Mouse (Mus musculus): Measurements from ENCODE around the gene Chp2. TPM values are rescaled to one million over a fixed set of nuclear protein-coding genes. Genes with fewer than 3 reads are reported as not detected.
"Not testable (repeated sequence)": the region's sequence is repeated elsewhere in the genome, so short reads cannot be mapped to it uniquely, and the experiment has no call there.

The Chp2 gene
- polyA plus RNA-seq, 1 experiment from 2014 or later, result 1.8 TPM

GRCm38 (mm10) chr7:122206121-122206520 lies 13.2 kb upstream of the Chp2 start:
- Histone ChIP-seq H3K27ac (no peak overlapping the region), H3K36me3 (no peaks in the 10 kb centered on the region), H3K4me1 (no peaks in the 10 kb centered on the region), H3K9ac (no peak overlapping the region), H3K27me3 (replicated peaks) (no peaks in the 10 kb centered on the region), H3K9me3 (no peaks in the 10 kb centered on the region), H3K4me2 (no peak overlapping the region), H3K4me3 (replicated peaks) (no peak overlapping the region)
- 72% methylated on average over 2 of the region's 2 CpGs for WGBS
- no peak for ATAC-seq (ENCODE audit: insufficient read depth, low FRiP score, low read depth)

- H3K9ac ChIP-seq, result no peak overlapping the region
- no peak overlapping the region for H3K4me2 ChIP-seq
- H3K27ac ChIP-seq, result no peak overlapping the region
- no peaks in the 10 kb centered on the region for H3K36me3 ChIP-seq
- 32% methylated on average over 7 of the region's 7 CpGs for WGBS
- no peak for ATAC-seq (ENCODE audit: insufficient read depth, low FRiP score, low read depth)
- no peaks in the 10 kb centered on the region for H3K9me3 ChIP-seq
- no peak overlapping the region for H3K4me3 ChIP-seq (replicated peaks)
- H3K4me1 ChIP-seq, result no peaks in the 10 kb centered on the region
- no peaks in the 10 kb centered on the region for H3K27me3 ChIP-seq (replicated peaks)
These were observed 10.8 kb upstream of the Chp2 start for GRCm38 (mm10) chr7:122208276-122209021.

- H3K9ac ChIP-seq, result no peak overlapping the region
- 62% methylated on average over 7 of the region's 7 CpGs for WGBS
- no peak overlapping the region for H3K27ac ChIP-seq
- no peaks in the 10 kb centered on the region for H3K4me1 ChIP-seq
- H3K36me3 ChIP-seq, result no peaks in the 10 kb centered on the region
- H3K4me2 ChIP-seq, result no peak overlapping the region
- H3K4me3 ChIP-seq (replicated peaks), result no peak overlapping the region
- H3K9me3 ChIP-seq, result no peaks in the 10 kb centered on the region
- H3K27me3 ChIP-seq (replicated peaks), result no peaks in the 10 kb centered on the region
- ATAC-seq (ENCODE audit: insufficient read depth, low FRiP score, low read depth), result no peak
These were observed 6.9 kb downstream of the Chp2 start for GRCm38 (mm10) chr7:122226020-122226742.

- Histone ChIP-seq H3K9me3 (no peaks in the 10 kb centered on the region), H3K36me3 (no peaks in the 10 kb centered on the region), H3K27ac (no peak overlapping the region), H3K4me2 (no peak overlapping the region), H3K9ac (no peak overlapping the region), H3K27me3 (replicated peaks) (no peaks in the 10 kb centered on the region), H3K4me1 (no peaks in the 10 kb centered on the region), H3K4me3 (replicated peaks) (no peak overlapping the region)
- no peak for ATAC-seq (ENCODE audit: insufficient read depth, low FRiP score, low read depth)
- WGBS, result 78% methylated on average over 4 of the region's 4 CpGs
These were observed 7.4 kb downstream of the Chp2 start for GRCm38 (mm10) chr7:122226744-122227143.

- no peaks in the 10 kb centered on the region for H3K27me3 ChIP-seq (replicated peaks)
- H3K4me2 ChIP-seq, result no peak overlapping the region
- 51% methylated on average over 3 of the region's 3 CpGs for WGBS
- H3K36me3 ChIP-seq, result no peaks in the 10 kb centered on the region
- H3K9me3 ChIP-seq, result no peaks in the 10 kb centered on the region
- H3K4me1 ChIP-seq, result no peaks in the 10 kb centered on the region
- no peak overlapping the region for H3K4me3 ChIP-seq (replicated peaks)
- ATAC-seq (ENCODE audit: insufficient read depth, low FRiP score, low read depth), result no peak
- H3K9ac ChIP-seq, result no peak overlapping the region
- H3K27ac ChIP-seq, result no peak overlapping the region
These were observed 10.0 kb downstream of the Chp2 start for GRCm38 (mm10) chr7:122229306-122229705.

- H3K27ac ChIP-seq, result no peak overlapping the region
- no peaks in the 10 kb centered on the region for H3K27me3 ChIP-seq (replicated peaks)
- H3K9ac ChIP-seq, result no peak overlapping the region
- H3K4me2 ChIP-seq, result no peak overlapping the region
- WGBS, result 76% methylated on average over 4 of the region's 4 CpGs
- ATAC-seq (ENCODE audit: insufficient read depth, low FRiP score, low read depth), result no peak
- H3K4me3 ChIP-seq (replicated peaks), result no peak overlapping the region
- no peaks in the 10 kb centered on the region for H3K9me3 ChIP-seq
- H3K4me1 ChIP-seq, result no peaks in the 10 kb centered on the region
- no peaks in the 10 kb centered on the region for H3K36me3 ChIP-seq
These were observed 10.6 kb downstream of the Chp2 start for GRCm38 (mm10) chr7:122229916-122230315.

- ATAC-seq (ENCODE audit: insufficient read depth, low FRiP score, low read depth), result no peak
- no peak overlapping the region for H3K4me3 ChIP-seq (replicated peaks)
These were observed 11.6 kb downstream of the Chp2 start for GRCm38 (mm10) chr7:122230866-122231265.

GRCm38 (mm10) chr7:122238939-122239338 lies 19.6 kb downstream of the Chp2 start:
- ATAC-seq (ENCODE audit: insufficient read depth, low FRiP score, low read depth), result no peak
- Histone ChIP-seq H3K4me2 (no peak overlapping the region), H3K27me3 (replicated peaks) (no peaks in the 10 kb centered on the region), H3K9ac (no peak overlapping the region), H3K9me3 (no peaks in the 10 kb centered on the region), H3K4me3 (replicated peaks) (no peak overlapping the region), H3K27ac (no peak overlapping the region), H3K36me3 (no peaks in the 10 kb centered on the region), H3K4me1 (no peaks in the 10 kb centered on the region)
- 82% methylated on average over 2 of the region's 2 CpGs for WGBS

More at GRCm38 (mm10) chr7:122230866-122231265, 11.6 kb downstream of the Chp2 start:
- no peak overlapping the region for H3K27ac ChIP-seq
- H3K27me3 ChIP-seq (replicated peaks), result no peaks in the 10 kb centered on the region
- H3K4me2 ChIP-seq, result no peak overlapping the region
- H3K36me3 ChIP-seq, result no peaks in the 10 kb centered on the region
- H3K9ac ChIP-seq, result no peak overlapping the region
- no peaks in the 10 kb centered on the region for H3K9me3 ChIP-seq
- 75% methylated on average over 4 of the region's 4 CpGs for WGBS
- no peaks in the 10 kb centered on the region for H3K4me1 ChIP-seq

GRCm38 (mm10) chr7:122240413-122241119 lies 21.3 kb downstream of the Chp2 start:
- WGBS, result 76% methylated on average over 6 of the region's 6 CpGs
- no peaks in the 10 kb centered on the region for H3K9me3 ChIP-seq
- no peak for ATAC-seq (ENCODE audit: insufficient read depth, low FRiP score, low read depth)

GRCm38 (mm10) chr7:122242260-122242659 lies 23.0 kb downstream of the Chp2 start:
- no peak overlapping the region for H3K4me2 ChIP-seq
- H3K9ac ChIP-seq, result no peak overlapping the region
- H3K4me1 ChIP-seq, result no peaks in the 10 kb centered on the region
- H3K27me3 ChIP-seq (replicated peaks), result no peaks in the 10 kb centered on the region
- H3K27ac ChIP-seq, result no peak overlapping the region
- 43% methylated on average over 1 of the region's 1 CpGs for WGBS
- H3K36me3 ChIP-seq, result no peaks in the 10 kb centered on the region
- no peaks in the 10 kb centered on the region for H3K9me3 ChIP-seq
- no peak overlapping the region for H3K4me3 ChIP-seq (replicated peaks)
- ATAC-seq (ENCODE audit: insufficient read depth, low FRiP score, low read depth), result no peak

More at GRCm38 (mm10) chr7:122240413-122241119, 21.3 kb downstream of the Chp2 start:
- H3K4me2 ChIP-seq, result no peak overlapping the region
- H3K4me1 ChIP-seq, result no peaks in the 10 kb centered on the region
- no peak overlapping the region for H3K9ac ChIP-seq
- H3K27ac ChIP-seq, result no peak overlapping the region
- H3K4me3 ChIP-seq (replicated peaks), result no peak overlapping the region
- no peaks in the 10 kb centered on the region for H3K36me3 ChIP-seq
- no peaks in the 10 kb centered on the region for H3K27me3 ChIP-seq (replicated peaks)

GRCm38 (mm10) chr7:122242744-122243143 lies 23.4 kb downstream of the Chp2 start:
- ATAC-seq (ENCODE audit: insufficient read depth, low FRiP score, low read depth); H3K9me3 ChIP-seq; H3K9ac ChIP-seq; H3K4me2 ChIP-seq; H3K27ac ChIP-seq; H3K27me3 ChIP-seq (replicated peaks); H3K4me3 ChIP-seq (replicated peaks); H3K4me1 ChIP-seq; H3K36me3 ChIP-seq: not testable (repeated sequence)

- Histone ChIP-seq H3K36me3 (no peaks in the 10 kb centered on the region), H3K4me1 (no peaks in the 10 kb centered on the region), H3K27me3 (replicated peaks) (no peaks in the 10 kb centered on the region), H3K9ac (no peak overlapping the region), H3K4me3 (replicated peaks) (no peak overlapping the region), H3K9me3 (no peaks in the 10 kb centered on the region), H3K4me2 (no peak overlapping the region), H3K27ac (no peak overlapping the region)
- no peak for ATAC-seq (ENCODE audit: insufficient read depth, low FRiP score, low read depth)
- WGBS, result 61% methylated on average over 7 of the region's 7 CpGs
These were observed 24.9 kb downstream of the Chp2 start for GRCm38 (mm10) chr7:122244166-122244565.

Measured in stomach, embryonic 15.5 days (tissue).